Mouse (Mus musculus): ENCODE results near the gene Prr5.

GRCm38 (mm10) chr15:84718785-84719184 is 49.4 kb downstream of the Prr5 start:
- TF ChIP-seq CTCF (IDR thresholded peaks at IDR 0.05; ENCODE audit: low read depth, low read length) = no peak
- TF ChIP-seq POLR2A (IDR thresholded peaks at IDR 0.05; ENCODE audit: borderline replicate concordance, low read depth, low read length) = no peak

Data from bone marrow macrophage, adult 2 months (primary cell).